Mouse (Mus musculus) retina, adult 2 months (tissue): ENCODE data around the gene Olfr585.

Experiments
- DNase-seq: peaks from one replicate; pipeline ENCODE4 v3.0.0-alpha.2; 2012; ENCODE audit warnings: low read depth, low spot score

The Olfr585 gene

DNA sequence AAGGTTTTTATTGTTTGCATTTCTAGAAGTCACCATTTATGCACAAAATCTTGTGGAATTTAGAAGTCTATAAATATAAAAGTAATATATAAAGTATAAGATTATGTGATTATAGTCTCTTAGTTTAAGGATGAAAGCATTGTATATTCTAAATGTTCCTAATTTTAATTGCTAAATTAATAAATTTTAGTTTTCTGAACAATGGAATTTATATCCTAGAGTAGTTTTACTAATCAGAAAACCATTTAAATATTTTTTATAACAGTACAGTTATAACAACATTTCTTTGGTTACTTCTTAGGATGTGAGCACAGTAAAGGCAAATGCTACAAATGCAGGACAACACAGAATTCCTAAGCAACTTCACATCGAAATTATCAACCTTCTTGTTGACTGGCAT lies at the start of gene Olfr585:
Gene Olfr585, plus strand, starts transcription at position 301 of the 400 bp plus-strand sequence.
- no peak for DNase-seq

DNA sequence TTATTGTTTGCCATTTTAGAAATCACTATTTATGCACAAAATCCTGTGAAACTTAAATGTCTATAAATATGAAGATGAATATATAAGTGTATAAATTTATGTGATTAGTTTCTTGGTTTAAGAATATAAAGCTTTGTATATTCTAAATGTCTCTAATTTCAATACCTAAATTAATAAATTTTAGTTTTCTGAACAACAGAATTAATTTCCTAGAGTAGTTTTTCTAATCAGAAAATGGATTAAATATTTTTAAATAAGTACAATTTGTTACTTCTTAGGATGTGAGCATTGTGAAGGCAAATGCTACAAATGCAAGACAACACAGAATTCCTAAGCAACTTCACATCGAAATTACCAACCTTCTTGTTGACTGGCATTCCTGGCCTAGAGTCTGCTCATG lies 46.5 kb upstream of the Olfr585 start, which contains the start of gene Olfr583:
Gene Olfr583, plus strand, starts transcription at position 301 of the 400 bp plus-strand sequence.
- no peak for DNase-seq

DNA sequence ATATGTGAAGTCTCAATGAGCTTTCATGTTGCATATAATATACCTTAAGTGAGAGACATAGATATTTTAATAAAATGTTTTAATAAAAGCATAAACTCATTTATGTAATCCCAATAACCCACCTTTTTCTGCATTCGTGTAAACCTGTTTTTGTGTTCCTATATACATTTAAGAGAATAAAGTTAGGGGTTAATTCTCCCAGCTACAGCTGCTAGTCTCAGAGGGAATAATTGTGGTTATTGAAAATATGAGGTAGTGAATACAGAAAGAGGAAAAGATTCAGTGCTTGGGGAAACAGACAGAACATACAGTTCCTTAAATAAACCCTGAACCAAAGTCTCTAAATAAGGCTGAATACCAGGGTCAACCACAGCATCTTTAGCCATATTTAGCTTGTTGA lies 15.9 kb upstream of the Olfr585 start, which contains the start of gene Olfr584:
Gene Olfr584, plus strand, starts transcription at position 301 of the 400 bp plus-strand sequence.
- DNase-seq = no peak

DNA sequence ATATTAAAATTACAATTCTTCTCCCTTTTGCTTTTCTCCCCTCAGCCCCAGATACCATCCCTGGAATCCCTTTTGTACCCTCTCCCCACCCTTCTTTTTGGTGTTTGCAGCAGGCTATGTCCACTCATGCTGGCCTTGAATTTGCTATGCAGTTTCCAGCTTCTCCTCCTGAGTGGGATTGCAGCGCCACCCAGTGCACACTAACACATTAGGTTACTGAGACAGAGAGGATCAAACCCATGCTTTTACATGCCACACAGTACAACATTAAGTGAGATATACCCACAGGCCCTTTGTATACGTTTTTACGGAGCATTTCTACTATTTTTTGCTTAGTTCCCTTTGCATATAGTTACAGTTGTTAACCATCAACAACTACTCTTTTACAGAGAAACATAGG lies 21.9 kb downstream of the Olfr585 start:
- DNase-seq = no peak

DNA sequence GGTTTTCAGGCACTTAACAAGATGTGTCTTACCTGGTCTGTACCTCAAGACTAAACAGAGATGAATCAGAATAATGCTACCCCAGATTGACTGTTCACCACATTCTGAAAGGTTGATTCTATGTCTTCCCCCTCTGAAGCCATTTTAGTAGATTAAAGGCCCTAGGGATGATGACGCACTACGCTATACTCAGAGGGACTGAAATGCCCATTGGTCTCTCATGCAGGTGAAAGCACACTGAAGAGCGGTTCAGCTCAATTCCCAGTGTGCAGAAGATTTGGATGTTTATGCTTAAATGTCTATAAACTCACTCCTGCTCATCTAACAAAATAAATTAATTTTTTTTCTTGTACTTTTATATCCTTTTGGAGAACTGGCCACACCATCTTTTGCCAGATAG lies 28.0 kb downstream of the Olfr585 start, which contains the start of gene Olfr586:
Gene Olfr586, minus strand, starts transcription at position 101 of the 400 bp plus-strand sequence.
- DNase-seq = no peak

DNA sequence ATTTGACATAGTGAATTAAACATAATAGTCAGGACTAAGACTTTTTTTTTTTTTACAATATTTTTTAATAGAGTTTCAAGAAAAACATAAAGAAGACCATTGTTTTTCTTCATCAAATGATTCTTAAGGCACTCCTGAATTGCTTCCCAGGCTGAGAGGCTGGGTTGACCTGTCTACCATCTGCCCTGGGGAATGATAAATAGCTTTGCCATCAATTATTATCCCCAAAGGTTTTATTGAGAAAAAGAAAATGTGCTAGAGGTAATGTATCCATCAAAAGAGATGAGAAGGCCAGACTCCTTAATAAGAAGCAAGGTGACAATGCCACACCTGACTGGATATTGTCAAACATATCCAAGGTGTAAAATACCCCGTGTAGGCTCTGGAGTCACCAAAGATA lies 43.1 kb downstream of the Olfr585 start, which contains the start of gene Olfr588-ps1:
Gene Olfr588-ps1, plus strand, starts transcription at position 301 of the 400 bp plus-strand sequence.
- DNase-seq = no peak
